ENCODE assay signal across 11 mouse cellular contexts in genomic region chr10:115143641-115144040, GRCm38 (mm10). TPM values are rescaled to one million over a fixed set of nuclear protein-coding genes. Genes with fewer than 3 reads are reported as not detected.
A peak's percentile ranks its signal among the peaks of the same experiment; 100 is the strongest.
DNase-seq lines count a peak whose midpoint lies in the region; ATAC-seq and TF ChIP-seq lines count a peak whose summit lies in the region.
"Had no signal": no experiment of that assay in that cellular context is flagged by ENCODE, and none has a peak within 500 bp of the region (broad histone marks: within the 10 kb centered on the region; RNA-seq: fewer than 3 reads in every experiment).

No protein-coding gene starts in this region.

- in situ Hi-C loops in Patski (cut with MboI; ENCODE audit: low pct_unique_long_range_greater_than_20kb): no loop called here

- no peak overlapping the region for H3K27ac ChIP-seq in liver, embryonic 12.5 days
- H3K27ac ChIP-seq in limb, embryonic 10.5 days: no peak overlapping the region
- H3K27ac ChIP-seq: left cerebral cortex, adult 2 months had no signal

- no peak for ATAC-seq in liver, embryonic 12.5 days
- ATAC-seq in Patski: no peak
- no peak for ATAC-seq in inflammation-experienced regulatory T-cells, adult 6 months
- ATAC-seq: intestine, postnatal 0 days had no signal

- H3K4me3 ChIP-seq in liver, embryonic 12.5 days: no peak overlapping the region
- no peak overlapping the region for H3K4me3 ChIP-seq in limb, embryonic 10.5 days
- H3K4me3 ChIP-seq: left cerebral cortex, adult 2 months had no signal

- no peak overlapping the region for H3K9ac ChIP-seq in liver, embryonic 12.5 days

- DNase-seq in liver (peak; percentile 26), ES-CJ7 (ENCODE audit: low read depth, low spot score) (peak; percentile 51), Patski (ENCODE audit: low read depth, low spot score) (peak; percentile 4)
- peak; percentile 56 for DNase-seq in limb, embryonic 10.5 days (ENCODE audit: low spot score)
- DNase-seq in layer of hippocampus, adult 9-10 months (ENCODE audit: low spot score): no peak
- DNase-seq: gastrocnemius, postnatal 25 days had no signal

- WGBS in liver, embryonic 12.5 days (ENCODE audit: insufficient replicate concordance): 43% methylated on average over 6 of the region's 6 CpGs
- 59% methylated on average over 6 of the region's 6 CpGs for WGBS in limb, embryonic 10.5 days

- H3K27me3 ChIP-seq in liver, embryonic 12.5 days (replicated peaks): no peaks in the 10 kb centered on the region
- H3K27me3 ChIP-seq in Patski: peaks cover 12% of the 10 kb centered on the region
- H3K27me3 ChIP-seq in limb, embryonic 10.5 days (ENCODE audit: low read depth, poor library complexity, severe bottlenecking): no peaks in the 10 kb centered on the region

- POLR2A ChIA-PET in Patski (lab: Charles Lee): no interaction called here

- CTCF ChIA-PET in Patski (lab: Charles Lee): interaction anchor here (0.6 to 1.2 kb wide), 2 partner anchors 17 to 18 kb away, joined by 3 read pairs; no protein-coding TSS in a partner anchor

- H3K9me3 ChIP-seq in liver, embryonic 12.5 days (replicated peaks): no peaks in the 10 kb centered on the region
- H3K9me3 ChIP-seq in limb, embryonic 10.5 days (replicated peaks): no peaks in the 10 kb centered on the region

- TF ChIP-seq CTCF in Patski (IDR thresholded peaks at IDR 0.05): no peak

- H3K4me2 ChIP-seq in liver, embryonic 12.5 days: no peak overlapping the region

- H3K36me3 ChIP-seq in liver, embryonic 12.5 days: no peaks in the 10 kb centered on the region
- no peaks in the 10 kb centered on the region for H3K36me3 ChIP-seq in limb, embryonic 10.5 days

- no peaks in the 10 kb centered on the region for H3K4me1 ChIP-seq in liver, embryonic 12.5 days
- no peaks in the 10 kb centered on the region for H3K4me1 ChIP-seq in limb, embryonic 10.5 days

RNA-seq across cellular contexts. Expression of gene Tph2, which starts 41.2 kb away (rescaled TPM):
- polyA plus RNA-seq in liver, embryonic 12.5 days (2016; fragmentation: Nextera tagmentation; extraction: Ambion mirVana): not detected in 2 replicates
- not detected for polyA plus RNA-seq in Patski (2021)
- 0.18 TPM in 1 of 2 replicates, not detected in the other for polyA plus RNA-seq in limb, embryonic 10.5 days (2016; fragmentation: Nextera tagmentation; extraction: Ambion mirVana)
- polyA plus RNA-seq in inflammation-experienced regulatory T-cells, adult 6 months (2017; shearing (Covaris generic)): not detected
- polyA plus RNA-seq: intestine, postnatal 0 days; urinary bladder, adult 2 months had no signal
